Mouse (Mus musculus) liver, embryonic 14.5 days (tissue): ENCODE measurements around the gene Tango6. TPM values are rescaled to one million over a fixed set of nuclear protein-coding genes. Genes with fewer than 3 reads are reported as not detected.
A peak's percentile ranks its signal among the peaks of the same experiment; 100 is the strongest.

Experiments
- ATAC-seq: fragments of 200-750 bp; cut with Nextera tagmentation; 2 replicates; pipeline ENCODE4 v1.8.0; 2017; ENCODE audit warnings: moderate number of reproducible peaks, mild to moderate bottlenecking, moderate library complexity; ENCODE audit not compliant: insufficient read depth
- DNase-seq, 3 experiments: peaks; one replicate each; pipeline ENCODE4 v3.0.0-alpha.2; 2012 to 2013; ENCODE audit warnings: low read depth in 3 of 3, low spot score in 3 of 3
- H3K27ac ChIP-seq: fragments of 300-500 bp; sonication (generic); 2 replicates; pipeline ENCODE4 v1.5.1; 2014; ENCODE audit warnings: moderate library complexity, mild to moderate bottlenecking, control low read depth, inconsistent platforms
- H3K27me3 ChIP-seq: fragments of 300-500 bp; sonication (generic); 2 replicates; pipeline ENCODE4 v1.6.1; 2014; ENCODE audit warnings: mild to moderate bottlenecking, low read length, moderate library complexity; ENCODE audit not compliant: control insufficient read depth, insufficient read depth
- H3K36me3 ChIP-seq: fragments of 300-500 bp; sonication (generic); replicated peaks from 2 replicates; pipeline ENCODE4 v1.6.1; 2014; ENCODE audit warnings: low read depth; ENCODE audit not compliant: control insufficient read depth, insufficient read depth
- H3K4me1 ChIP-seq, 2 experiments: fragments of 200-500 bp in 1 of 2; fragments of 300-500 bp in 1 of 2; sonication (generic) in 1 of 2; replicated peaks; 2 replicates each; pipeline ENCODE4 v1.6.1; 2012 to 2014; ENCODE audit warnings: antibody characterized with exemption in 1 of 2, inconsistent platforms in 1 of 2, low read length in 1 of 2; ENCODE audit not compliant: control insufficient read depth in 2 of 2, insufficient read depth in 2 of 2
- H3K4me2 ChIP-seq: fragments of 300-500 bp; sonication (generic); 2 replicates; pipeline ENCODE4 v1.6.1; 2014; ENCODE audit warnings: low read depth, mild to moderate bottlenecking, control low read depth, moderate library complexity
- H3K4me3 ChIP-seq, 2 experiments: fragments of 200-500 bp in 1 of 2; fragments of 300-500 bp in 1 of 2; sonication (generic) in 1 of 2; 2 replicates each; pipeline ENCODE4 v1.5.1; 2012 to 2014; ENCODE audit warnings: low read depth in 2 of 2, low read length in 2 of 2, mild to moderate bottlenecking in 2 of 2, control low read depth in 1 of 2, inconsistent platforms in 1 of 2, moderate library complexity in 1 of 2; ENCODE audit not compliant: insufficient read depth in 1 of 2
- H3K9ac ChIP-seq: fragments of 300-500 bp; sonication (generic); replicated peaks from 2 replicates; pipeline ENCODE4 v1.6.1; 2014; ENCODE audit warnings: mild to moderate bottlenecking, control low read depth, moderate library complexity
- H3K9me3 ChIP-seq: fragments of 300-500 bp; sonication (generic); 2 replicates; pipeline ENCODE4 v1.6.1; 2016; ENCODE audit warnings: low read length, mixed read lengths; ENCODE audit not compliant: control insufficient read depth
- CTCF ChIP-seq: IDR thresholded peaks from 2 replicates; pipeline ENCODE4 v1.5.1; 2016; ENCODE audit warnings: antibody characterized with exemption, low read depth, control low read depth
- EP300 ChIP-seq: IDR thresholded peaks from 2 replicates; pipeline ENCODE4 v1.6.1; 2016; ENCODE audit warnings: antibody characterized with exemption, low read depth
- WGBS: fragments of 180-500 bp; shearing (Covaris S2); extraction: QIAGEN DNeasy Blood & Tissue Kit; methylation state at CpG from one replicate; pipeline ENCODE4 v1.1.7; 2014; ENCODE audit not compliant: insufficient replicate concordance; 5-methylcytosine and 5-hydroxymethylcytosine counted together
- polyA plus RNA-seq, 2 experiments: library from polyadenylated mRNA; depleted of rRNA in 1 of 2; stranded (reverse) in 1 of 2; unstranded in 1 of 2; fragments of >200 nt; fragmentation: Nextera tagmentation in 1 of 2; extraction: Ambion mirVana in 1 of 2; gene quantifications; 2 replicates each; pipeline versions ENCODE4 v1.2.1 to v1.2.3; 2012 to 2014

Gene Tango6
- polyA plus RNA-seq, 2 experiments: 1.7 to 2.6 TPM

DNA sequence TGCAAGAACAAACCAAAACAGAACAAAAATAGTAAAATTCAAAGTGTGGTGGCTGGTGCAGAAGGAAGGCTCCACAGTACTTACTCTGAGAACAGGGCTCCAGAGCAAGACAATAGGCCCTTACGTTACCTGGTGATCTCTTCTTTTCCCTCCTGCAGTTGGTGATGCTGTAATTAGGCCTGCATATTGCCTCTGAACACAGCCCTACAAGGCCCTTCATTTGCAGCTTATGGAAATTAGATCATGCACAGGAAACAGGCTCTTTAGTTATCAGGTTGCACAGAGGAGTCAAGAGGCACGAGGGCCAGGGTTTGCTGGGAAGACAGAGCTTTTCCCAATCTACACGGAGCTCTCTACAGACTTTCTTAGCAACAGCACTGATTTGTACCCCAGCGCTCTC lies 31.4 kb downstream of the Tango6 start:
- TF ChIP-seq CTCF (no peak), EP300 (no peak)
- ATAC-seq (no peak), DNase-seq (no peak)
- Histone ChIP-seq H3K4me3 (no peak overlapping the region), H3K4me1 (no peaks in the 10 kb centered on the region), H3K27ac (no peak overlapping the region), H3K4me2 (no peak overlapping the region), H3K9ac (no peak overlapping the region), H3K36me3 (no peaks in the 10 kb centered on the region), H3K9me3 (no peaks in the 10 kb centered on the region), H3K27me3 (no peaks in the 10 kb centered on the region)
- WGBS: 57% methylated on average over 4 of the region's 4 CpGs

- no peak overlapping the region for H3K4me2 ChIP-seq
- no peak for ATAC-seq
- no peak overlapping the region for H3K9ac ChIP-seq
- peak in 2 of 3 experiments; percentile 24 to 32 for DNase-seq
- no peak for TF ChIP-seq EP300
- TF ChIP-seq CTCF: peak; percentile 63
- no peaks in the 10 kb centered on the region for H3K4me1 ChIP-seq
- WGBS: 32% methylated on average over 17 of the region's 17 CpGs
- no peaks in the 10 kb centered on the region for H3K36me3 ChIP-seq
- no peak overlapping the region for H3K4me3 ChIP-seq
- H3K27ac ChIP-seq: no peak overlapping the region
- no peaks in the 10 kb centered on the region for H3K27me3 ChIP-seq
- H3K9me3 ChIP-seq: no peaks in the 10 kb centered on the region
These were observed 35.2 kb downstream of the Tango6 start for GRCm38 (mm10) chr8:106718091-106718500.

DNA sequence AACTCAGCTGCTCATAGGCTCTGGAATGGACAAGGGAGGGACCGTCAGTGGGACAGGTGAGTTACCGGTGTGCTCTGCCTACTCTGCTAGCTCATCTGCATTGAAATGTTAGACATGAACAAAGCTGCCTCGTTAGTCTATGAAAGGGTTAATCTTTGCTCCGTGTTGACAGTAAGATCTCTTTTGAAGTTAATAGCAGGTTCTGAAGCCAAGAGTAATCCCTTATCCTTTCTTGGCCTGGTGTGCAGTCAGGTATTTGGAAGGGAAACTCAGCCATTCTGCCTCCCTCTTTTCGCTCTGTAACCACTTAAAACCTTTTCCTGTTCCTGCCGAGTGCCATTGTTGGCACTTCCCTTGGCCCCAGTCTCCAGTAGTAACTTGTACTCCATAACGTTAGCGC lies 38.1 kb downstream of the Tango6 start:
- DNase-seq (no peak), ATAC-seq (no peak)
- Histone ChIP-seq H3K9me3 (no peaks in the 10 kb centered on the region), H3K27me3 (no peaks in the 10 kb centered on the region), H3K4me3 (no peak overlapping the region), H3K36me3 (no peaks in the 10 kb centered on the region), H3K9ac (no peak overlapping the region), H3K4me2 (no peak overlapping the region), H3K4me1 (no peaks in the 10 kb centered on the region), H3K27ac (no peak overlapping the region)
- TF ChIP-seq CTCF (no peak), EP300 (no peak)
- 56% methylated on average over 8 of the region's 8 CpGs for WGBS

- Histone ChIP-seq H3K4me3 (no peak overlapping the region), H3K4me1 (no peaks in the 10 kb centered on the region), H3K9ac (no peak overlapping the region), H3K27ac (no peak overlapping the region), H3K36me3 (no peaks in the 10 kb centered on the region), H3K4me2 (no peak overlapping the region), H3K27me3 (no peaks in the 10 kb centered on the region), H3K9me3 (no peaks in the 10 kb centered on the region)
- TF ChIP-seq EP300: no peak
- no peak for TF ChIP-seq CTCF
- ATAC-seq (no peak), DNase-seq (no peak)
- 72% methylated on average over 6 of the region's 6 CpGs for WGBS
These were observed 39.6 kb downstream of the Tango6 start for GRCm38 (mm10) chr8:106722453-106722852.

DNA sequence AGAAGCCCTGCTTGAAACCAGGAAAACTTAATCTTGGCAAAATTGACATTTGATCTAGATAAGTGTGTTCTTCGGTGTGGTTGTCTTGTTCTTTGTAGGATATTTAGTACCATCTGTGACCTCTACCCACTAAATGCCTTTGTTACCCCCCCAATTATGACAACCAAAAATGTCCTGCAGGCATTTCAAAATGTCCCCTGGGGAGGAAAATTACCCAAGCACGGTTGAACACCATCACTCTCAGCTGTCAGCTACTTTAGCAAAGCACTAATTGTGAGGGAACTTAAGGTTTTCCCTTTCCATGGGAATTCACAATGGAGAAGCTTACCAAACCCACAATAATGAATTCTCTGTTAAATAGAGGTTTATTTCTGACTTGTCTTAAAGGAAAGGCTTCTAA lies 41.1 kb downstream of the Tango6 start:
- DNase-seq (no peak), ATAC-seq (no peak)
- no peak overlapping the region for H3K4me3 ChIP-seq
- no peak overlapping the region for H3K9ac ChIP-seq
- H3K4me2 ChIP-seq: no peak overlapping the region
- no peak overlapping the region for H3K27ac ChIP-seq
- WGBS: 59% methylated on average over 2 of the region's 2 CpGs
- TF ChIP-seq EP300 (no peak), CTCF (no peak)
- no peaks in the 10 kb centered on the region for H3K9me3 ChIP-seq
- H3K27me3 ChIP-seq: no peaks in the 10 kb centered on the region
- no peaks in the 10 kb centered on the region for H3K4me1 ChIP-seq
- H3K36me3 ChIP-seq: no peaks in the 10 kb centered on the region

GRCm38 (mm10) chr8:106726551-106726950 lies 43.7 kb downstream of the Tango6 start:
- H3K4me2 ChIP-seq: no peak overlapping the region
- H3K9ac ChIP-seq: no peak overlapping the region
- H3K36me3 ChIP-seq: no peaks in the 10 kb centered on the region
- H3K27me3 ChIP-seq: no peaks in the 10 kb centered on the region
- H3K9me3 ChIP-seq: no peaks in the 10 kb centered on the region
- no peaks in the 10 kb centered on the region for H3K4me1 ChIP-seq
- 72% methylated on average over 6 of the region's 6 CpGs for WGBS
- no peak overlapping the region for H3K4me3 ChIP-seq
- ATAC-seq (no peak), DNase-seq (no peak)
- TF ChIP-seq EP300: no peak
- no peak for TF ChIP-seq CTCF
- no peak overlapping the region for H3K27ac ChIP-seq
